Mouse (Mus musculus) layer of hippocampus, postnatal 25 days (tissue): ENCODE results near the gene Tpsb2. TPM values are rescaled to one million over a fixed set of nuclear protein-coding genes. Genes with fewer than 3 reads are reported as not detected.
A peak's percentile ranks its signal among the peaks of the same experiment; 100 is the strongest.

Experiments
- DNase-seq, 2 experiments: peaks; one replicate each; pipeline ENCODE4 v3.0.0; 2022; ENCODE audit warnings: mixed read lengths in 2 of 2, low spot score in 1 of 2; ENCODE audit errors: extremely low spot score in 1 of 2
- total RNA-seq, 2 experiments: library from RNA; stranded (reverse); gene quantifications; 2 replicates each; pipeline ENCODE4 v1.2.3; 2021

Tpsb2 gene
- 1 to 10 TPM in 1 of 2 experiments, under 1 TPM in 1; 0.35 to 1.2 TPM for total RNA-seq

- no peak for DNase-seq
Measured at GRCm38 (mm10) chr17:25366005-25366404, at the start of gene Tpsb2. Gene Tpsb2, plus strand, starts transcription at chr17:25366305.

- no peak for DNase-seq
Measured at GRCm38 (mm10) chr17:25318354-25318753, 47.8 kb upstream of the Tpsb2 start, which contains the start of gene Prss29. Gene Prss29, plus strand, starts transcription at chr17:25318654.

GRCm38 (mm10) chr17:25320819-25321218, 45.3 kb upstream of the Tpsb2 start:
- no peak for DNase-seq

GRCm38 (mm10) chr17:25322930-25323329, 43.2 kb upstream of the Tpsb2 start:
- no peak for DNase-seq

GRCm38 (mm10) chr17:25332321-25332720, 33.8 kb upstream of the Tpsb2 start:
- no peak for DNase-seq

GRCm38 (mm10) chr17:25333943-25334342, 32.2 kb upstream of the Tpsb2 start:
- DNase-seq: peak; percentile 55 to 86

- no peak for DNase-seq
Measured at GRCm38 (mm10) chr17:25338218-25338617, 27.9 kb upstream of the Tpsb2 start.

GRCm38 (mm10) chr17:25340003-25340402, 26.1 kb upstream of the Tpsb2 start:
- DNase-seq: no peak

- no peak for DNase-seq
Measured at GRCm38 (mm10) chr17:25341490-25341889, 24.6 kb upstream of the Tpsb2 start.

GRCm38 (mm10) chr17:25345462-25345861, 20.6 kb upstream of the Tpsb2 start, which contains the start of gene Tpsab1:
Gene Tpsab1, minus strand, starts transcription at chr17:25345562.
- DNase-seq: no peak

GRCm38 (mm10) chr17:25361291-25361690, 4.8 kb upstream of the Tpsb2 start:
- no peak for DNase-seq

GRCm38 (mm10) chr17:25363726-25364125, 2.4 kb upstream of the Tpsb2 start:
- DNase-seq: peak in 1 of 2 experiments; percentile 74

- DNase-seq: no peak
Measured at GRCm38 (mm10) chr17:25368973-25369372, 2.9 kb downstream of the Tpsb2 start, which contains the start of gene Tpsg1. Gene Tpsg1, plus strand, starts transcription at chr17:25369273.

GRCm38 (mm10) chr17:25372491-25372890, 6.4 kb downstream of the Tpsb2 start:
- DNase-seq: no peak

GRCm38 (mm10) chr17:25374011-25374410, 7.9 kb downstream of the Tpsb2 start:
- no peak for DNase-seq

- DNase-seq: no peak
Measured at GRCm38 (mm10) chr17:25394526-25394925, 28.4 kb downstream of the Tpsb2 start.

GRCm38 (mm10) chr17:25397804-25398519, 31.9 kb downstream of the Tpsb2 start:
- DNase-seq: peak; percentile 83 to 95

GRCm38 (mm10) chr17:25398520-25398838, 32.4 kb downstream of the Tpsb2 start:
- DNase-seq: no peak

GRCm38 (mm10) chr17:25400443-25400842, 34.3 kb downstream of the Tpsb2 start:
- DNase-seq: no peak

GRCm38 (mm10) chr17:25401491-25401890, 35.4 kb downstream of the Tpsb2 start:
- no peak for DNase-seq

GRCm38 (mm10) chr17:25402224-25402623, 36.1 kb downstream of the Tpsb2 start:
- no peak for DNase-seq

GRCm38 (mm10) chr17:25404190-25404589, 38.1 kb downstream of the Tpsb2 start:
- DNase-seq: no peak
